Mouse (Mus musculus) lung, embryonic 16.5 days (tissue): ENCODE results near the gene Mx1. TPM values are rescaled to one million over a fixed set of nuclear protein-coding genes. Genes with fewer than 3 reads are reported as not detected.

Experiments
- ATAC-seq: fragments of 200-750 bp; cut with Nextera tagmentation; 2 replicates; pipeline ENCODE4 v1.8.0; 2017; ENCODE audit warnings: low read depth, mild to moderate bottlenecking, moderate library complexity
- H3K27ac ChIP-seq: fragments of 300-500 bp; sonication (generic); 2 replicates; pipeline ENCODE4 v1.5.1; 2014; ENCODE audit warnings: mild to moderate bottlenecking, control low read depth, low read length
- H3K27me3 ChIP-seq: fragments of 300-500 bp; sonication (generic); 2 replicates; pipeline ENCODE4 v1.6.1; 2014; ENCODE audit warnings: low read depth, low read length, mixed read lengths; ENCODE audit not compliant: control insufficient read depth, insufficient read depth
- H3K36me3 ChIP-seq: fragments of 300-500 bp; sonication (generic); 2 replicates; pipeline ENCODE4 v1.6.1; 2014; ENCODE audit warnings: low read length; ENCODE audit not compliant: control insufficient read depth, insufficient read depth
- H3K4me1 ChIP-seq: fragments of 300-500 bp; sonication (generic); replicated peaks from 2 replicates; pipeline ENCODE4 v1.6.1; 2014; ENCODE audit warnings: low read length, mixed read lengths; ENCODE audit not compliant: control insufficient read depth, insufficient read depth
- H3K4me2 ChIP-seq: fragments of 300-500 bp; sonication (generic); 2 replicates; pipeline ENCODE4 v1.6.1; 2014; ENCODE audit warnings: low read depth, low read length, control low read depth
- H3K4me3 ChIP-seq: fragments of 300-500 bp; sonication (generic); 2 replicates; pipeline ENCODE4 v1.5.1; 2014; ENCODE audit warnings: mild to moderate bottlenecking, low read length, control low read depth
- H3K9ac ChIP-seq: fragments of 300-500 bp; sonication (generic); 2 replicates; pipeline ENCODE4 v1.6.1; 2014; ENCODE audit warnings: low read length, control low read depth
- H3K9me3 ChIP-seq: fragments of 300-500 bp; sonication (generic); 2 replicates; pipeline ENCODE4 v1.6.1; 2016; ENCODE audit warnings: low read length; ENCODE audit not compliant: control insufficient read depth
- WGBS: fragments of 180-500 bp; shearing (Covaris S2); extraction: QIAGEN DNeasy Blood & Tissue Kit; methylation state at CpG from one replicate; pipeline ENCODE4 v1.1.7; 2014; 5-methylcytosine and 5-hydroxymethylcytosine counted together
- polyA plus RNA-seq: library from polyadenylated mRNA; unstranded; fragments of >200 nt; fragmentation: Nextera tagmentation; extraction: Ambion mirVana; gene quantifications from 2 replicates; pipeline ENCODE4 v1.2.1, GENCODE M21; 2015

The Mx1 gene
- polyA plus RNA-seq, 1 experiment from 2014 or later: 0.45 TPM

DNA sequence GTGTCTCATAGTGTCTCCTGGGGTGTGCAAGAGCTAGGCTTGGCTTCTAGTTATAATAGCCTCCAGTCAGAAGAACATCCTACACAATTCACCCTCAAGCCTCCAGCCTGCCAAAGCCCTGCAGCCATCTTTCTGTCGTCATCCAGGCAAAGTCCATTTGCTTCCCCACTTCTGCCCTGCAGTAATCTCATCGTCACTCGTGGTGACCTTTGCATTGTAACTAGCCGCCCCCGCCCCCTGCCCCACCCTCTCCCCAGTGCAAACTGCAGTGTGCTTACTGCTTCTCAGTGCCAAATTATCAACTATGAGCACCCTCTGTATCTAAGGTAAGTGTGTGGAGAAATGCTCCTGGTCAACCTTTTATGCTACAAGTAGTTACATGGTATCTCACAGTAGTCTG lies 35.0 kb upstream of the Mx1 start:
- WGBS: 37% methylated on average over 5 of the region's 5 CpGs
- Histone ChIP-seq H3K4me1 (no peaks in the 10 kb centered on the region), H3K27ac (no peak overlapping the region), H3K9ac (no peak overlapping the region), H3K36me3 (no peaks in the 10 kb centered on the region), H3K27me3 (no peaks in the 10 kb centered on the region), H3K4me2 (no peak overlapping the region), H3K4me3 (no peak overlapping the region), H3K9me3 (no peaks in the 10 kb centered on the region)
- no peak for ATAC-seq

DNA sequence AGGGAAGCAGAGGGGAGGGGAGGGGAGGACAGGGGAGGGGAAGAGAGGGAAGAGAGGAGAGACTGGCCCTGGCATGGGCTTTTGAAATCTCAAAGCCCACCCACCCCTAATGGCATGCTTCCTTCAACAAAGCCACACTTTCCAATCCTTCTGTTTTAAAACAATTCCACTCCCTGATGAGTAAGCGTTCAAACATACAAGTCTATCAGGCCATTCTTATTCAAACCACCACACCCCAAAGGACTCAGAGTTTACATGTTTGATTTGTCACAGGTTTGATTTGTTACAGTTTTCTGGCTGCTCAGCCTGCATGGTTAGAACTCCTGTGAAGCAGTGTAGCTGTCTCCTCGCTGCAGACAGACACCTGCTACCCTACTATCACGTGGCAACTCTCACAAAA lies 33.3 kb upstream of the Mx1 start:
- no peak for ATAC-seq
- 53% methylated on average over 3 of the region's 3 CpGs for WGBS
- no peak overlapping the region for H3K4me3 ChIP-seq
- H3K27ac ChIP-seq: no peak overlapping the region
- no peaks in the 10 kb centered on the region for H3K4me1 ChIP-seq
- no peaks in the 10 kb centered on the region for H3K9me3 ChIP-seq
- no peak overlapping the region for H3K4me2 ChIP-seq
- H3K36me3 ChIP-seq: no peaks in the 10 kb centered on the region
- no peak overlapping the region for H3K9ac ChIP-seq
- H3K27me3 ChIP-seq: no peaks in the 10 kb centered on the region

DNA sequence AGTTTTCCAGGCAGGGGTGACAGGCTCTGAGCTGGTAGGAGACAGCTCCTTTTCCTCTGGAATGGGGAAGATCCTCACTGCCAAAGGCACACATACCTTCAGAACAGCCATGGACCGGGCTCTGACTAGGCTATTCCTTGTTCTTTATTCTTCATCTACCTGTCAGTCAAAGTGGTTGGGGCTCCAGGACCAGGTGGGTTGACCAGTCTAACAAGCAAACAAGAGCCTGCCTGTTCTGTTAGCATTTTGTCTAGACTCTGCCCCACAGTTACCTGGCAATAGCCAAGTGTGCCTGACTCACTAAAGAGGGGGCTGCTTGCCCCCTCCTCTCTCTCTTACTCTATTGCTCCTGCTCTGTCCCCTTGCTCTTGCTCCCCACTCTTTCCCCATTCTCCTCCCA lies 29.7 kb upstream of the Mx1 start:
- ATAC-seq: no peak
- Histone ChIP-seq H3K27me3 (no peaks in the 10 kb centered on the region), H3K4me1 (no peaks in the 10 kb centered on the region), H3K9me3 (no peaks in the 10 kb centered on the region), H3K4me3 (no peak overlapping the region), H3K9ac (no peak overlapping the region), H3K27ac (no peak overlapping the region), H3K4me2 (no peak overlapping the region), H3K36me3 (no peaks in the 10 kb centered on the region)
- WGBS: 73% methylated on average over 1 of the region's 1 CpGs

DNA sequence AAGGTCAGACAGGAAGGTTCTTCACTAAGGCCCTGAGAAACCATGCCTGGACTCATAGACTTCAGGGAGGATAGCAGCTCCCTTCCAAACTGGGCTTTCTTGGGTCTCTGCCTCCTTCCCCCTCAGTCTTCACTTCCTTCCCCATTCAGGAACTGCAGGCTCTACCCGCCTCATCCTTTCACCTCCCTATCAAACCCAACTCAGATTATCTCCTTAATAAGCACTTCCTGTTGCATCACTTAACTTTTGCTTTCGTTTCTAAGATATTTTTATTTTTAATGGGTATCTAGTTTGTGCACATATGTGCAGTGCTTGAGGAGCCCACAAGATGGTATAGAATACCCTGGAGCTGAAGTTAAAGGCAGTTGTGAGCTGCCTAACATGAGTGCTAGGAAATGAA lies 15.9 kb upstream of the Mx1 start:
- Histone ChIP-seq H3K36me3 (no peaks in the 10 kb centered on the region), H3K4me3 (no peak overlapping the region), H3K27ac (no peak overlapping the region), H3K4me2 (no peak overlapping the region), H3K27me3 (no peaks in the 10 kb centered on the region), H3K9ac (no peak overlapping the region), H3K4me1 (no peaks in the 10 kb centered on the region), H3K9me3 (no peaks in the 10 kb centered on the region)
- ATAC-seq: no peak
- WGBS: 52% methylated on average over 2 of the region's 2 CpGs

DNA sequence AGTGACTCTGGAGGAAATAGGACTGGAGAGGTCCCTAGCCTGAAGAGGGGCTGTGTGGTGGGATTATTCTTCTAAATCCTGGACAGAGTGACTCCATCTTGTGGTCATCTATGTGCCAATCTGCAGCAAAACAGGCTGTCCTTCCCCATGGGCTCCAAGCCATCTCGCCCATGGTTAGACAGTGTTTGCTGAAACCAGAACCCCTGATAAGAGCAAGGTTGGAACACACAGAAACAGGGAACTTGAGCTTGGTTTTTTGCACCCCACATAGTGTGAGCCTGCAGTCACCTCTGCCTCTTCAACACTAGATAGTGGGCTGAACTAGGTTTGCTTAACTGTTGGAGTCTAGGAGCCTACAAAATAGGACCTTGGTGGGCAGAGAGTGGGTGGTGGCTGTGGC lies 13.8 kb upstream of the Mx1 start:
- no peaks in the 10 kb centered on the region for H3K36me3 ChIP-seq
- no peaks in the 10 kb centered on the region for H3K4me1 ChIP-seq
- no peak for ATAC-seq
- no peaks in the 10 kb centered on the region for H3K27me3 ChIP-seq
- no peak overlapping the region for H3K9ac ChIP-seq
- WGBS: 81% methylated on average over 1 of the region's 1 CpGs
- H3K4me3 ChIP-seq: no peak overlapping the region
- no peaks in the 10 kb centered on the region for H3K9me3 ChIP-seq
- H3K4me2 ChIP-seq: no peak overlapping the region
- no peak overlapping the region for H3K27ac ChIP-seq

DNA sequence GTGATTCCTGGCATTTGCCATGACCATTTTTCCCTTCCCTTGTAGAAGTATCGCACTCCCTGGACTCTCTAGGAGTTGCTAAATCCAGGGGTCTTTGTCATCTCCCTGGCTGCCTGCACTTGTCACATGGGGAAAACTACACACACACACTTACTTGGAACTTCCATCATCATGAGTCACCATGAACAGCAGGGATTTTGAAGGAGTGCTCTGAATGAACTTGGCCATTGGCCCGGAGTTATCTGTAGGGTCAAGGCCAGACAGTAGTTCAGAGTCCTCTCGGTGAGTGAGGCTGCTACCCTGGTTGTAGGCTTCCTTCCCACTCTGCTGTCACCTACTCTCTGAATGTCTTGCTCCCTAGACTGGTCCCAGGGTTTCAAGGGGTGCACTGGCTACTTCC lies 12.9 kb upstream of the Mx1 start:
- H3K4me1 ChIP-seq: no peaks in the 10 kb centered on the region
- H3K27ac ChIP-seq: no peak overlapping the region
- ATAC-seq: no peak
- no peak overlapping the region for H3K9ac ChIP-seq
- H3K9me3 ChIP-seq: no peaks in the 10 kb centered on the region
- WGBS: 71% methylated on average over 3 of the region's 3 CpGs
- H3K4me2 ChIP-seq: no peak overlapping the region
- no peaks in the 10 kb centered on the region for H3K27me3 ChIP-seq
- H3K4me3 ChIP-seq: no peak overlapping the region
- H3K36me3 ChIP-seq: no peaks in the 10 kb centered on the region

DNA sequence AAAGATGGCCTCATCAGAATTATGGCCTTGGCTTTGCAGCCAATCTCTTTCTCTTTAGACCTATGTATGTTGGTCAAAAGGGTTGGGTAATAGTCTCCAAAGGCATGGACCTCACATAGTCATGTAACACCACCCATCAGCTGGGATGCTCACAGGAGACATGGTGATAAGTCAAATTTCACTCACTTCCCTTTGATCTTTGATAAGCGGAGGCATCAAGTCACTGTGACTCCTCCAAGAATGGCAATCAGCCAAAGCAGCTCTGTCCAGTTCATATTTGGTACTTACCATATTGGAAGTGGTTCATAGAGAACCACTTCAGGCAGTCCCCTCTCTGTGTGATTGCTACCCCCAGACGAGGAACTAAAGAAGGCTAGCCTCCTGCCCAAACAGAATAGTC lies 12.0 kb upstream of the Mx1 start:
- Histone ChIP-seq H3K27me3 (no peaks in the 10 kb centered on the region), H3K27ac (no peak overlapping the region), H3K4me1 (no peaks in the 10 kb centered on the region), H3K36me3 (no peaks in the 10 kb centered on the region), H3K4me2 (no peak overlapping the region), H3K4me3 (no peak overlapping the region), H3K9me3 (no peaks in the 10 kb centered on the region), H3K9ac (no peak overlapping the region)
- WGBS: 56% methylated on average over 2 of the region's 2 CpGs
- no peak for ATAC-seq

DNA sequence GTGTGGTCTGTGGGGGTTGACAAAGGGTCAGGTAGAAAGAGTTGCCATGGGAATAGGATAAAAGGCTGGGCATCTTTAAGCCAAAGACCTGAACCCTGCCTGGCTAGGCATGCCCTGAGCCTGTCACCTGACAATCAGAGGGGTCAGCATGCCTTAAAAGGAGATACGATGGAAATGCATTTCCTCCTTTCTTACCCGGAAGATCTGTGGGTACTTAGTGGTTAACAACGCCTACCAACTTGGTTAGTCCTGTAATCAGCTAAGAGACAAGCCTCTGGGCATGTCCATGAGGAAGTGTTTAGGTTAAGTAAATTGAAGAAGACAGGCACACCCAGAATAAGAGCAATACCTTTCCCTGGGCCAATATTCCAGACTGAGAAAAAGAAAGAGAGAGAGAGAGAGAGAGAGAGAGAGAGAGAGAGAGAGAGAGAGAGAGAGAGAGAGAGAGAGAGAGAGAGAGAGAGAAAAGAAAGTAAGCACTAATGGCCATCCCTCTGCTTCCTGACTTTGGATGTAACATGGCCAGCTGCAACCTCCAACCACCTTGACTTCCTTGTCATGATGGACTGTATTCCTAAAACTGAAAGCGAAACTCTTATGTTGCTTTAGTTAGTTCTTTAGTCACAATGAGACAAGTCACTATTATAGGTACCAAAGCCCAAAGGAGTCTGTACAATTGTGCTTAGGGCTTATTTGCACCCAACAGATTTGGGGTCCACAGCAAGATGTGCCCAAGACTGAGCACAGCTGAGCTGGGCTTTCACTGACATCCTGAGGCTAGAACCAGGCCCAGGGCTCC lies 5.5 kb upstream of the Mx1 start:
- H3K36me3 ChIP-seq: no peaks in the 10 kb centered on the region
- H3K27ac ChIP-seq: no peak overlapping the region
- WGBS: 77% methylated on average over 4 of the region's 4 CpGs
- no peaks in the 10 kb centered on the region for H3K9me3 ChIP-seq
- no peaks in the 10 kb centered on the region for H3K4me1 ChIP-seq
- ATAC-seq: no peak
- H3K4me2 ChIP-seq: no peak overlapping the region
- H3K9ac ChIP-seq: no peak overlapping the region
- no peaks in the 10 kb centered on the region for H3K27me3 ChIP-seq
- no peak overlapping the region for H3K4me3 ChIP-seq

DNA sequence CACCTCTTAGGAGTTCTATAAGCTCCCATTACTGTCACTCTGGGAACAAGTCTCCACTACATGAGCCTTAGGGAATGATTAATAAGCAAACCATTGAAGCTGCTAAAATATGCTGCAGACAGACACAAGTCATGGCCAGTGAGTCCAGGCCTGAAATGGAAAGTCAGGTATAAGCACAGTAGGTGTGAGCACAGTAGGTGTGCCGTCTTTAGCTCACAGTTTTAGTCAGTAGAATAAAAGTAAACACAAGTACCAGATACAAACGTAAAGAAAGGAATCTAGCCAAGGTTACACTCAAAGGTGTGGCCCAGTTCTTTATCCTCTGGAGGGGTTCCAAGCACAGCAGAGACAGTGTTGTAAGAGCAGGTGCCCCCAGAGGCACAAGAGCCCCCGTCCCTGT lies 4.8 kb upstream of the Mx1 start:
- ATAC-seq: no peak
- H3K9ac ChIP-seq: no peak overlapping the region
- H3K4me3 ChIP-seq: no peak overlapping the region
- H3K4me1 ChIP-seq: 0 out of 2 replicates have a peak, but pooled peaks cover 1% of the 10 kb centered on the region
- H3K36me3 ChIP-seq: no peaks in the 10 kb centered on the region
- H3K9me3 ChIP-seq: no peaks in the 10 kb centered on the region
- WGBS: 38% methylated on average over 3 of the region's 3 CpGs
- no peak overlapping the region for H3K27ac ChIP-seq
- no peak overlapping the region for H3K4me2 ChIP-seq
- no peaks in the 10 kb centered on the region for H3K27me3 ChIP-seq
